Mouse (Mus musculus): Measurements from ENCODE around the gene Fam151b.

GRCm38 (mm10) chr13:92423711-92424110, 60.1 kb downstream of the Fam151b start:
- no peak for TF ChIP-seq CTCF (IDR thresholded peaks at IDR 0.05; ENCODE audit: insufficient read depth, low read depth, low read length)
- no peak for TF ChIP-seq POLR2A (IDR thresholded peaks at IDR 0.05; ENCODE audit: insufficient read depth, low read depth, low read length)

Measured in olfactory bulb, adult 2 months (tissue).